Comparison of ENCODE assay signal across 17 mouse cellular contexts in the genomic region with DNA sequence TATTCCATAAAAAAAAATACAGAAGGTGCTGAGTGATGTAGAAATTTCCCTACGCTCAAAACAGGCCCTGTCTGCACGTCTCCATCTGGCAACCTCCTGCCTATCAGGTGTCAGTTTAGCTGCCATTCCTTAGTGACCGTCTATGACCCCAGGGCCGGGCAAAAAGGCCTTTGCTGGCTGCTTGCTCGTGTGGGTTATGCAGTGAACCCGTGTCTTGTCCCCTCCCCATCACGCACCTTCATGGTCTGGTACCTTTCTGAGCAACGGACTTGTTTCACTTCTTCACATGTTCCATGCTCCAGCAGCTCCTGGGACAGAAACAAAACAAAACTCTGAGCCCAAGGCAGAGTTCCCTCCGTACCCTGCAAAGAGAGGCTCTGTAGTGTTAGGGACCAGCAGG. TPM values are rescaled to one million over a fixed set of nuclear protein-coding genes. Genes with fewer than 3 reads are reported as not detected.
"Had no signal": no experiment of that assay in that cellular context is flagged by ENCODE, and none has a peak within 500 bp of the region (broad histone marks: within the 10 kb centered on the region; RNA-seq: fewer than 3 reads in every experiment).

No protein-coding gene starts in this region.

- H3K27me3 ChIP-seq: limb, embryonic 13.5 days; liver, embryonic 15.5 days; lung, embryonic 15.5 days; midbrain, embryonic 13.5 days; neural tube, embryonic 15.5 days had no signal

- H3K9ac ChIP-seq: limb, embryonic 13.5 days; liver, embryonic 15.5 days; lung, embryonic 15.5 days; midbrain, embryonic 13.5 days; neural tube, embryonic 15.5 days had no signal

- H3K4me3 ChIP-seq: layer of hippocampus, adult 2 months; limb, embryonic 13.5 days; liver, embryonic 15.5 days; lung, embryonic 15.5 days; midbrain, embryonic 13.5 days; neural tube, embryonic 15.5 days had no signal

- H3K27ac ChIP-seq: layer of hippocampus, adult 2 months; limb, embryonic 13.5 days; liver, embryonic 15.5 days; lung, embryonic 15.5 days; midbrain, embryonic 13.5 days; neural tube, embryonic 15.5 days had no signal

- H3K4me2 ChIP-seq: limb, embryonic 13.5 days; liver, embryonic 15.5 days; lung, embryonic 15.5 days; midbrain, embryonic 13.5 days; neural tube, embryonic 15.5 days had no signal

- DNase-seq: kidney, adult 9 months; kidney, postnatal 10 days; kidney, postnatal 4 days; left cerebral cortex, postnatal 4 days; right cerebral cortex, postnatal 25 days; thymus, adult 18-20 months; thymus, postnatal 14 days had no signal

- ATAC-seq: intestine, postnatal 0 days; midbrain, embryonic 13.5 days had no signal

- H3K9me3 ChIP-seq: limb, embryonic 13.5 days; liver, embryonic 15.5 days; lung, embryonic 15.5 days; midbrain, embryonic 13.5 days; neural tube, embryonic 15.5 days had no signal

RNA-seq across cellular contexts. Expression of a gene that starts 27.2 kb away (rescaled TPM):
- total RNA-seq: megakaryocyte-erythroid progenitor cell, adult 5-6 weeks had no signal

RNA-seq across cellular contexts. Expression of a gene that starts 31.0 kb away (rescaled TPM):
- total RNA-seq: midbrain, postnatal 0 days had no signal
- polyA plus RNA-seq: liver, adult 2 months had no signal
